Mouse (Mus musculus) ES-E14 (cell line): ENCODE data around the gene Stat5a.

Experiments
- CHD2 ChIP-seq: IDR thresholded peaks from 2 replicates; pipeline ENCODE4 v1.6.1; 2014; ENCODE audit warnings: mild to moderate bottlenecking, low read depth, low read length, inconsistent platforms
- MAFK ChIP-seq: IDR thresholded peaks from 2 replicates; pipeline ENCODE4 v1.6.1; 2014; ENCODE audit warnings: mild to moderate bottlenecking, low read depth, low read length, inconsistent platforms; ENCODE audit not compliant: insufficient read depth
- ZNF384 ChIP-seq: IDR thresholded peaks from 2 replicates; pipeline ENCODE4 v1.6.1; 2012; ENCODE audit warnings: low read depth, low read length, inconsistent platforms

DNA sequence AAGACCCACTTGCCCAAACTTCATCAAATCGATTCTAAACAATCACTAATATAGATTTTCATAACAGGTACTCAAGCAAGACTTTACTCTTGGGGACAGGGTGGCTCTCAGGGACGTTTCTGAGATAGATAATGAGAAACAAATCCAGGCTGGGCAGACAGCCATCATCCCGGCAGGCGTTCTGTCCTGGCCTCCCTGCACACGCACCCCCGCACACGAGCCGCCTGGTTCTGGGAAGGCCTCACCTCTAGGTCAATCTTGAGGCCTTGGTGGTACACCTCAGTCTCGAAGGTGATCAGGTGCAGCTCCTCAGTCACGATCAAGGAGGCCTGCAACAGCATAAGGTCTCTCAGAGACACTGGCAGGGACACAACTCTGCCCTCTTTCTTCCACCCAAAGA is 36.9 kb downstream of the Stat5a start:
- TF ChIP-seq ZNF384 (no peak), MAFK (no peak), CHD2 (no peak)
